Mouse (Mus musculus) ovary, postnatal 10 days (tissue): ENCODE data around the gene Slc17a9.
A peak's percentile ranks its signal among the peaks of the same experiment; 100 is the strongest.

Source experiments
- DNase-seq: peaks from one replicate; pipeline ENCODE4 v3.0.0; 2022; ENCODE audit warnings: low spot score

The Slc17a9 gene

DNA sequence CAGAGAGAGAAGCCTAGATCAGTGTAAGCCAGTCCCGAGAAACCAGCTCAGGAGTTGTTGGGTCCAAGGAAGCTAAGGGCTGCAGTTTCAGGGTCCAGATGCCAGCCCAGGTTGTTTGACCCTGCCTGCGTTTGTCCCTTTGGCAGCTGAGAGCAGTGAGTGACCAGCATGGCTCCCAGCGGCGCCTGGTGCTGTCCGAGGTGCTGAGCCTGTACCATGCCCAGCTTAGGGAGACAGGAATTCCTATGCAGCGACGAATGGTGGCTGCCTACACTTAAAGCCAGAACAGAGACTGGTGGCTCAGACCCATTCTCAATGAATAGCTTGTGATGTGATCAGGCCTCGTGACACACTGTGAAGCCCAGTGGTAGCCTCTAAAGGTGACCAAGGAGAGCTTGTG, 30.8 kb downstream of the Slc17a9 start:
- DNase-seq = peak; percentile 27

DNA sequence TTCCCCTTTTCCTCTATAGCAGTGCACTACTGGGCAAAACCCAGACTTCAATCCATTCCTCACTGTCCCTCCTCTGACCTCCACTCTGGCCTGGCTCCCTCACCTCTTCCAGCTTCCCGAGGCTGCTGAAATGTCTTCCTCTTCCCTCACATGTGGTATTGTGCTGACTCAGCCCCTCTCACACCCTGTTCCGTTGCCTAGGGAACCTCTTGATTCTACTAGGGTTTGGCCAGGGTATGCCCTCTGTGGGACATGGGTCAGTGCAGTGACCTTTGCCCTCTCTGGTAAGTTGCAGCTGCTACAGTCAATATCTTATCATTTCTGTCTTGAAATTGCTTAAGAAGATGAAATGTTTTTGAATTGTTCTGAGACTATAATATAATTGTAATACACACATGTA, 31.7 kb downstream of the Slc17a9 start:
- no peak for DNase-seq

DNA sequence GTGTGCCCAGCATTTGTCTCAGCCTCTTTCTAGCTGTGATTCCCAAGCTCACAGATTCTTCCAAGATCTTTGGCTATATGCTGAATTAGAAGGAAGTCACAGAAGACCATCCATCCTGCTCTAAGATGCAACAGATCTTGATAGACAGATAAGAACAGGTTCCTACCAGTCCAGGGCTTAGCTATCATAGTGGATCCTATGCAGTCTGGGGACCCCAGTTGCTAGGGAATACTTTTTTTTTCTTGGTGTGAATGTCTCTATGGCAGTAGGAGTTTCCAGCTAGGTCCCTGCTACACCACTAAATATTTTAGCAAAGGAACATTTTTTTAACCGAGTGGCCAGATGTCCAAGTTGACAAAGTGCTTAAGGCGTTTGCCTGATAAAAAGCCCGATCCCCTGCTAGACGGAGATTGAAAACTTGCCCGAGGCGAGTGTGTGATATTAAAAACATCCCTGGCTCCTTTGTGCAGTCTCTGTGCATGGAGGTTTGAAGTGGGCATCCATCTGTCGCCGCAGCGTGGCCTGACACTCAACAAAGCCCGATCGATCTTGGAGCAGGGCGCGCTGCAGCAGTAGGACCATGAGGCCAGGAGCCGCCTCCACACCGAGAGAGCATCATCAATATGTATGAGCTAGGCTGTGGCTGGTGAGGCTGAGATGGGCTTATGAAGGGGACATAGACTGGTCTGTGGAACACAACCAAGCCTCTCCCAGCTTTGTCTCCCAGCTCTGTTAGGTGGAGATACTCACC, 33.6 kb downstream of the Slc17a9 start:
- no peak for DNase-seq

DNA sequence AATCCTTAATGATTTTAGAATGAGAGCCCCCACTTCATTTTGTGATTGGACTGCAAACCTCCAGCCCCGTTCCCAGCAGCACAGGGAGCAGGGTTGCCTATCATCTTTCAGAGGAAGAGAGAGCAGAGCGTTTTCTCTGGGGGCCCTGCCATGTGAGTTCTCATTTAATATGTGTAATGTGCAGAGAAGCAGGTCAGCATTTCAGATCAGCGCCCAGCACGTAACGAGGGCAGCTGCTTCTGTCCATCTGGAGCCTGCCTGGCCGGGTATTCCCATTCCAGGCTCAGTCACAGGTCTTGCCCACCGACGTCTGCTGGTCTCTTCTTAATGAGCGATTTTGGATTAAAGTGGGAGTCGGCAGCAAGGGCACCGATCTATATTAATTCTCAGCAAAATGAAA, 39.9 kb downstream of the Slc17a9 start:
- no peak for DNase-seq

DNA sequence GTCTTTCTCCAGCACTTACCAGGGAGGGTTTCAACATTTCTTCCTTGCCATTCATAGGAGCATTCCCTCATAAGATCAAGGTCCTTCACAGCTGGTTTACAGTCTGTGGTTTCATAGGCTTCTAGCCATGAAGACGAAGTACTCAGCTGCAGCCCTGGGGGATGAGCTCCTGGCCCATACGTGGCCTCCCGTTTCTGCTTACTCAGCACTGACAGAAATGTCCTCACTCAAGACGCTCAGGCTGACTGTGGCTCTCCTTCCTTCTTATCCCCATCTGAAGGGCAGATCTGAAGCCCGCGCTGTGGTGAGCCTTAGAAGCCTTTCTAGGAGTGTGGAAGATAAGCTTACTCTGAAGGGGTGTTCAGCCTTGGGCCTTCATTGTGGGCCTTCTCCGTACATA, 40.6 kb downstream of the Slc17a9 start:
- no peak for DNase-seq

DNA sequence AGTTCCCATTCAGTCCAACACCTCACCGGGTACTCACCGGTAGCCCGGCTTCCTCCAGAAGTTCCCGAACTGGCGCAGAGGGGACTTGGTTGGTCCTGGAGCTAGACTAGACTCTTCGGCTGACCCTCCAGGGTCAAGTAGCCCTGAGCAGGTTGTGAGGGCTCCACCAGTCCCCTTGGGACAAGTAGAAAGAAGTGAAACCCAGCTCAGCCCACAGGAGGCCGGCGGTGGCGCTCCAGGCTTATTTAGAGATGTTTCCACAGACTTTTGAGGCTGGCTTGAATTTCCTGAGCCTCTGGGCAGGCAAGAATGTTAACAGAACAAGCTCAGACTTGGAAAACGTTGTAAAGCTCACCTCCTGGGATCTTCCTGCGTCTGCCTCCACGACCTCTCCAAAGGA, 50.2 kb downstream of the Slc17a9 start:
- no peak for DNase-seq

DNA sequence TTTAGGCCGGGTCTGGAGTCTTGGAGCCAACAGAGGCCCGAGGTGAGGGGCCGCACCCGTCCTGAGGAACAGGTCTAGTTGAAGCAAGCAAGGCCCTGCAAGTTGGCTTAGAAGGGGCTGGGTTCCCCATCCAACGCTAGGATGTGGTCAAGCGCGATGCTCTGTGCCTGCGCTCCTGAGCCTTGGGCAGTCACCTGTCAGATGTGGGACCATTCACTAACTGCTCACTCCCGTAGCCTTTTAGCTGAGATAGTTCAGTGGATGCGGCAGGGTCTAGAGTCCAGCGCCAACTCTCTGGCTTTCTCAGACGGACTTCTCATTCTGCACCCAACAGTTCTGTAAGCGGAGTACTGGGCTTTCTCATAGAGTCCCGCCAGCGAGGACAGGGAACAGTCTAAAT, 50.6 kb downstream of the Slc17a9 start:
- no peak for DNase-seq

DNA sequence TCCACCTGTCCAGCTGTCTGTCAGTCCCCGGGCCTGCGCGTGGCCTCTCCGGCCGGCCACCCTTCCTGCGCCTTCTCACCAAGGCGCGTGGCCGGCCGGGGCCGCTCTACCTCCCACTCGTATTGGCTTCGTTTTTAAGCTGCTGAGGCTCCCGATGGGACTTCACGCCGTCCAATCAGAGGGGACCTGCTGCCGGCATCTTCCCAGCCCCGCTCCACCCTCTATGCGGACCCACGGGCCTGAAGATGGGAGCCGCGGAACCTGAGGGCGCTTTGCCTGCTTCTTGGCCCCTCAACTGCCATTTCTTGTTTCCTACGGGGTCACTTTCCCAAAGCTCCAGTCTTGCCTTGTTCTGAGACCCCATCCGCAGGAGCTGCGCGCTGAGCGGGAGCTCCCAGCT, 51.7 kb downstream of the Slc17a9 start, which contains the start of gene Bhlhe23:
Gene Bhlhe23 (minus strand): TSS at position 108 of the 400 bp plus-strand sequence.
- no peak for DNase-seq

DNA sequence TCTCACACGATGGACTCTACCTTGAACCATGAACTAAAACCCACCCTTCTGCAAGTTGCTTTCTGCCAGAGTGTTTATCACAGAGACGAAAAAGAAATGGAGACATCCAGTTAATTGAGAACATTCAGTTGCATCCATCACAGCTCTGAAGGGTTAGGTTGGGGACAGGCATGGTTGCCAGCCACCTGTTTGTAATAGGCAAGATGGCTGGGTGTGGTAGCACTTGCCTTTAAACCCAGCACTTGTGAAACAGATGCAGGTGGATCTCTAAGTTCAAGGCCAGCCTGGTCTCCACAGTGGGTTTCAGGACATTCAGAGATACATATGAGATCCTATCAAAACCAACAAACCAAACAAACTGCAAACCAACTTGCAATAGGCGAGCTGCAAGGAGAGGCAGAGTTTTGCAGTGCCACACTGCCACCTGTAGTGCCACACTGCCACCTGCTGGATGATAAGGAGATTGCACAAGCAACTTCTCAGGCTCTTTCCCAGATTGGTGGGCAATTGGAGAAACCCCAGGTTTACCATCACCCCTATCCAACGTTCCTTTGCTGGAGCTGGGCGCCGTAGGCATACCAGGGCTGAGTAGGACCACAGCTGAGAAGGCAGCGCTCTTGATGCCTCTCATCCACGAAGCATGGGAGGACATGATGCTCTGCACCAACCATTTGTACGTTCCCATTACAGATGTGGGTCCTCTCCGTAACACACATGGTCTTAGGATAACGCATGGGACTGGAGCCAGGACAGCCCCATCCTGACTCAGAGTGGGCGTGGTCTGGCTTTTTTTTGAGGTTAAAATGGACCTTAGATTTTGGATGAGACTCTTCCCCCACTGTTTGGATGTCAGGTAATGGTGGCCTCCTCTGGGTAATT, 54.4 kb downstream of the Slc17a9 start:
- DNase-seq = no peak

DNA sequence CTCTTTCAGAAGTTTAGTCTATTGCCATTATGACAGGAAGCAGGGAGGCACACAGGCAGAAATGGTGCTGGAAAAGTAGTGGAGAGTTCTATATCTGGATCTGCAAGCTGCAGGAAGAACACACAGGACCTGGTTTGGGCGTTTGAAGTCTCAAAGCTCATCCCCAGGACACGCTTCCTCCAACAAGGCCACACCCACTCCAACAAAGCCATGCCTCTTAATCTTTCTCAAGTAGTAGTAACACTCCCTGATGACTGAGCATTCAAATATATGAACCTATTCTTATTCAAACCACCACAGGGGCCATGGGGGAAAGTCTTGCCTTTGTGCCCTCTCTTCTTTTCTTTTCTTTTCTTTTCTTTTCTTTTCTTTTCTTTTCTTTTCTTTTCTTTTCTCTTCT, 55.2 kb downstream of the Slc17a9 start:
- DNase-seq = no peak

DNA sequence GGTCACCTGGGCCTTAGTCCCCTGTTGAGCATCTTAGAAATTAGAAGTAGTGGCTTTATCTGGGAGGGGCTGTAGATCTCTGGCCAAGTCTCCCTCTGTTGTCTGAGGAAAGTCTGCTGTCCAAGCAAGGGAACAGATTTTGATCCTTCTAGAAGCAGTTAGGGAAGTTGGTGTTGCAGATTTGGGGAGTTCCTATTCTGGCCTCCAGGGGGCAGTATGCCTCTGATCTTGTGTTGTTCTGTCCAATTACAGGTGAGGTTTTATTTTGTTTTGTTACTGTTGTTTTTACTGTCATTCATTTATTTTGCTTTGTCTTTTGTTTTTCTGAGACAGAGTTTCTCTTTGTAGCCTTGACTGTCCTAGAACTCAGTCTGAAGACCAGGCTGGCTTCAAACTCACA, 61.7 kb downstream of the Slc17a9 start:
- DNase-seq = no peak

DNA sequence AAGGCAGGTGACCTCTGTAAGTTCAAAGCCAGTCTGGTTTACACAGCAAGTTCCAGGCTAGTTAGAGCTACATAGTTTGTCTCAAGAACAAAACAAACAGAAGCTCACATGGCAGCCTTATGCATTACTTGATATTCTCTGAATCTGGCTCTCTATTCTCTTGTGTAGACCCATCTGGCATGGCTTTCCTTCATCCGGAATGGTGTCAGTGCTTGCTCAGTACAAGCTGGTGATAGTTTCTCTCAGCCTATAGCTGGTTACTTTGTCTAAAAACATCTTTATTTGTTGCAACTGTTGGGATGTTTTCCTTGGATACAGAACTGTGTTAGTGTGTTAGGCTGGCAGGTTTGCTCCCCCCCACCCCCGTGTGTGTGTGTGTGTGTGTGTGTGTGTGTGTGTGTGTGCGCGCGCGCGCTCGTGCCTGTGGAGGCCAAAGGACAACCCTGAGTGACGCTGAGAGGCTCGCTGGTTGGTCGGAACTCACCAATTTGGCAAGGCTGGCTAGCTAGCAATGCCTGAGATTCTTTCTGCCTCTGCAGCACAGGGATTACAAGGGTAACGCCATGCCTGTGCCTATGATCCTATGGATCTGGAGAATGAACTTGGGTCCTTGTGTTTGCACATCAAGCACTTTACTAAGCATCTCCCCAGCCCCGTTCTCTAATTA, 62.6 kb downstream of the Slc17a9 start:
- no peak for DNase-seq

DNA sequence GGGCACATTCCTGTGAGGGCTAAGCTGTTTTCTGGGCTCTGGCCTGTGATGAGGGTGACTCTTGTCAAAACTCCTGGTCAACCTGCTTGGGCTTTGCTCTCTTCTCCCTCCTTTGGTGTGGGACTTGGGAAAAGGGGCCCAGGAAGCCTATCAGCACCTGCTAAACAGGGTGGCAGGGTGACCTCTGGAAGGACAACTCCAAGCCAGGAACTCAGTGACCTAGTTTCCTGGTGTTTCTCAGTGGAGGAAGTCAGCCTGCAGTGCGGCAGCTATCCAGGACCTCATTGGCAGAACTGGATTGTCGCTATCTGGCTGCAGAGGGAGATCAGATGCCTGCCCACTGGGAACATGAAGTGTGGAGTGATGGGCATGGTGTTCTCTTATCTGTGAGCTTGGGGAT, 63.3 kb downstream of the Slc17a9 start:
- no peak for DNase-seq

DNA sequence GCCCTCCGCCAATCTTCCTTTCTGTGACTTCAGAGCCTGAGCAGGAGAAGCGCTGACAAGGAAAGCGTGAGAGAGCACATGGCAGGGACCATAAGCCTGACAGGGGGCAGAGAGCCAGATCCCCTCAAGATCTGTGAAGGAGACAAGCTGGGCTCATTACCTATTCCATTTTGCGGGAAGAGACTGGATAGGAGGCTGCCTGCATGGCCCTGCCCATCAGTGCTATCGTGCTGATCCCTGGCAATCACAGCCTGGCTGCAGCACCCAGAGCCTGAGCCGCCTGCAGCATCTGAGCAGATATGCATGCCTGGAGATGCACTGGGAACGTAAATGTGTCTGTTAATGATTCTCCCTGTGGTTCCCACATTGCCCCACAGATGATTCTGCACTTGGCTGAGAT, 63.8 kb downstream of the Slc17a9 start:
- no peak for DNase-seq

DNA sequence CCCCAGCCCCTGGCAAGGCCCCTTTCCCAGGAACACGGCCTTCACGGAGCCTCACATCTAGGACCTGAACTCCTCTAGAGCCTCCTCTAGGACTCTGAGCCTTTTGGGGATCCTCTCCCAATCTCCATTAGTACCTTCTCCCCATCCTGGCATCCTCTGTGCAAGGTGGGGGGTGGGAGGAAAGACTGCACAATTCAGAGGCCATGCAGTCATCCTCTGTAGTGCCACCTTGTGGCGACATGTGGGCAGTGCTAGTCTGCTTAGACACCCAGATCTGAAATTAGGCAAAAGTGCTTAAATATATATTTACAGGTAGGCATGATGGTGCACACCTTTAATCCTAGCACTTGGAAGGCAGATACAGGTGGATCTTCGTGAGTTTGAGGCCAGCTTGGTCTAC, 66.6 kb downstream of the Slc17a9 start:
- no peak for DNase-seq
